Mouse (Mus musculus): ENCODE data around the gene Fam71e2.

The Fam71e2 gene

DNA sequence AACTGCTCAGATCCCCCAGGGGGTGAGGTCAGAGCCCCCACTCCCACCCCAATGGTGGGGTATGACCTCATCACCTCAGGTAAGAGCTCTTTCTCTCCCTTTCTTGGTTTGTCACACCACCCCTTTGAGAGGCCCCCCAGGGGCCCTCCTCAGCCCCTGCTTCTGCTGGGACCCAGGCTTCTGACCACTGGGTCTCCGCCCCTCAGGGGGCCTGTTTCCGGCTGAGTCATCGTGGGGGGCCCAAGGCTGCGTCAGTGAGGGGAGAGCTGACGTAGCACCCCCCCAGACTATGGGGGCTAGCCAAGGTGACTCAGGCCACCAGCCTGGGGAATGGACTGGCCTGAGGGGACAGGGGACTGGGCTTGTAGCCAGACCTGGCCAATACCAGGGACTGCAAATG is 8.8 kb upstream of the Fam71e2 start:
- in situ Hi-C loops (cut with MboI; ENCODE audit: low sequenced_read_pairs), result no loop called here

DNA sequence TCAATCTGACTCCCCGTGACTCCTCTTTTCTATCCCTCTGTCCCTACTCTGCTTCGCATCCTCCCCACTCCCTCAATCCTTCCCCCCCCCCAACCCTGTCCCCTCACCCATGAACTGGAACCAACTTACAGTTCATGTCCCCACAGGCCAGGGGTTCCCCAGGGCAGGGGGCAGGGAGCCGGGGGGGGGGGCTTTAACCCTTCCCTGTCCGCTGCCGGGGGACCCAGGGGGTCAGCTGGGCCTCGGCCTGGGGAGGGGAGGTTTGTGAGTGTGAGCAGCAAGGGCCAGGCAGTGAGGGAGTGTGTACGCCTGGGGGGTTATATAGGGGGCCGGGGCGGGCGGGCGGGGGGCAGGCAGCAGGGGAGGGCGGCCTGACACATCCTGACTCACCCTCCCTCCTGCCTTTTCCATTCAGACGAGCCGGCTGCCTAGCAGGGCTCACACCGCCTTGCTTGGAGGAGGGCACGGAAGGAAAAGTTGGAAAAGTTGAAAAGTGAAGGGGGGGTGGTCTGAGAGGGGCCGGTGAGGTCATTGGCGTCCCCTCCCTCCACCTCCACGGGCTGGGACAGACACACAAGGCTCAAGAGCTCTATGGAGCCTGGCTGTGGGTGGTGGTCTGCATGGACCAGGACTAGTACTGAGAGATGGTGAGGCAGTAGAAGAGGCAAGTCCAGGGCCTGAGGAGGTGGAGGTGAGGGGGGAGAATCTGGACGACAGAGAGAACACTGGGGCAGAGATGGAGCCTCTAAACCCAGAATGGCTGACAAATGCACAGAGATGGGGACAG is 6.9 kb upstream of the Fam71e2 start:
- in situ Hi-C loops (cut with MboI; ENCODE audit: low sequenced_read_pairs), result no loop called here

DNA sequence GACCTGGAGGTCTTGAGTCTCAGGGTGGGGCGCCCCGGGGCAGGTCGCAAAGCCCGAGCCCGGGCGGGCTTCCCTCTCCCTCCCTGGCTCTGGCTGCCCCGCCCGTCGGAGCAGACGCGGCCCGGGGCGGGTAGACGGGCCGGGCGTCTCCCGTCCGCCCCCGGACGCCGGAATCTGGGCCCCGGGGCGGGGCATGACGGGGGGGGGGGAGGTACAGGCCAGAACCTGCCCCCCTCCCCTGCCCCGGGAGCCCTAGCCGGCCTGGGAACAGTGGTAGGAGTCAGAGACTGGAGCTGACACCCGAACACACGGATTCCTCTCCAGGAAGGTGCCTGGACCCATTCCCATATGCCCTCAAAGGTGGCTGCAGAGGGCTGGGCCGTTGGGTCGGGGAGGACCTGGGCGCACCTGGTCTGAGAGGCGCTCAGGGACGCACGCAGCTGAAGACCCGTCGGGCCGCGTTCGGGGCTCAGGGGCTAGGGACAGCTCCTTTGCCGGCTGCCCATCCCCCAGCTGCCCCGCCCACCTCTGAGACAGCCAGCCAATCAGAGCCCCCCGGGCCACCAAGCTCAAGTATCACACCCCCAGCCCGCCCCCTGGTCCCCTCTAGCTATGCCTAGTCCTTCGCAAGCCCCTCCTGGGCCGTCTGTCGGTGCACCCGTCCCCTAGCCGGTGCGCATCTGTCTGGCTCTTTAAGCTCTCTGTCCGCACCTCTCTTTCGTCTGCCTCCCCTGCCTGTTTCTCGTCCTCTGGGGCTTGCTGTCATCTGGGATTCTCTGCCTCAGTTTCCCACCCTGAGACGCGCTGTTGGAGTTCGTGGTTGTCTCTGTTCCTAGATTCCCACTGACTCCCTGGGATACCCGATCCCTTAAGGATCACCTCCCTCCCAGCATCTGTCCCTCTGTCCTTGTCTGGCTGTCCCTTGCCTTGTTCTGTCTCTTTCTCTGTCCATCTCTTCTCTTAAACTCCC is 6.0 kb upstream of the Fam71e2 start:
- in situ Hi-C loops (cut with MboI; ENCODE audit: low sequenced_read_pairs), result no loop called here

DNA sequence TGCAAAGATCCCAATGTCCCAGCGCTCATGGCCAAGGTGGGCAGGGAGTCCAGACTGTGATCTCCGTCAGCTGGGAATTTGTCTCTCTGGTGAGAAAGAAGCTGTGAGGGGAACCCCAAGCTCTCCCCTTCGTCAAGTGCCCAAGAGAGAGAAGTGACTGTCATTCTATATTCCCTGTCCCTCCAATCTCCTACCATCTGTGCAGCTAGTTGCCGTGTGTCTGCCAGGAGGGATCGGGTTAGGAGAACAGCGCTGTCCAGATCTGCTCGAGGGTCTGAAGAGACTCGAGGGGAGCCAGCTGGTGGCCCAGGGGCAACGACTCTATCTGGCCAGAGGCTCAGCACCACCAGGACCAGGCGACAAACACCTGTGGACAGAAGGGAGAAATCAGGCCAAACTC is 5.0 kb upstream of the Fam71e2 start:
- in situ Hi-C loops (cut with MboI; ENCODE audit: low sequenced_read_pairs), result no loop called here

DNA sequence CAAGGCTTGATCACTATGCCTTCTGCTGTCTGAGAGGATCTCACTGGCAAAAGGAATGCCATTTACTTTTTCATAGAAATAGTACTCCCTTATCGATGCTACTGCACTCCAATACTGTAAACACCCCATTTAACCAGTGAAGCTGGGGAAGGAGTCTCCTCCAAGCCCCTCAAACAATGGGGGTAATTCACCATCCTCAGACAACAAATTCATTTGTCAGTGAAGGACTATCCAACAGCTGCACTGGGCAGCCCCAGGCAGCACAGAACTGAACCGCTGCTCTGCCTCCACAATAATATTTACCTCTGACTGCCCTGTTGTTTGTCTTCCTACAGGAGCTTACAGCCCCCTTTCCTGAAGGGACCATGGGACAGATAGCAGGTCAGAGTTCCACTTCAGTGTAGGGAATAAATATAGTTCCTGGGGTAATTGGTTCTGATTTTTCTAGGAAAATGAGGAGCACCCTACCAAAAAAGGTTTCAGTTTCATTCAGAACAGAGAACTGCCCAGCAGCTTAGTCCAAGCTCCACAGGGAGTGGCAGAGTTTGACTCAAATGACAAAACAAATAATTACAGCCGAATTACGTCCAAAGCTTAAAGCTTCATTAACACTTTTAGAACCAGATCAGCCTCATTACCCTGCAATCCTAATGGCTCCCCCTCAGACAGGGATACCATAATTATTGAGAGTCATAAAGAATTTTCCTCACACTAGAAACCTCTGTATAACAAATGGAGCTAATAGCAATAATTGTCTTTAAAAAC is 6.0 kb downstream of the Fam71e2 start:
- in situ Hi-C loops (cut with MboI; ENCODE audit: low sequenced_read_pairs), result no loop called here

DNA sequence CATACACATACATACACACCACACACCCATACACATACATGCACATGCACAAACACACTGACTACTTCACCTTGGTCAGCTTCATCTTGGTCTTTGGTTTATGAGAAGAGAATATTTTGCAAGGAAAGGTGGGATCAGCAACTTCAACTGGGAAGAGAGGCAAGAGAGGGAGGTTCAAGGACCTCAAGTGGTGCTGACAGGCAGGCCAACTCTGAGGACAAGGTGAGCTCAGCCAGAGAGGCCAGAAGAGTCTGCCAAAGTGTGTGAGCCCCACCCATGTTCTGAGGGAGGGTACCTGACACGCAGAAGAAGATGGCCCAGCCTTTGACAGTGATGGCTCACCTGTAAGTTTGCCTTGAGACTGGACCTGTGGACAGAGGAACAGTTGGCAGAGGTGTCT is 11.4 kb downstream of the Fam71e2 start:
- in situ Hi-C loops (cut with MboI; ENCODE audit: low sequenced_read_pairs), result no loop called here

DNA sequence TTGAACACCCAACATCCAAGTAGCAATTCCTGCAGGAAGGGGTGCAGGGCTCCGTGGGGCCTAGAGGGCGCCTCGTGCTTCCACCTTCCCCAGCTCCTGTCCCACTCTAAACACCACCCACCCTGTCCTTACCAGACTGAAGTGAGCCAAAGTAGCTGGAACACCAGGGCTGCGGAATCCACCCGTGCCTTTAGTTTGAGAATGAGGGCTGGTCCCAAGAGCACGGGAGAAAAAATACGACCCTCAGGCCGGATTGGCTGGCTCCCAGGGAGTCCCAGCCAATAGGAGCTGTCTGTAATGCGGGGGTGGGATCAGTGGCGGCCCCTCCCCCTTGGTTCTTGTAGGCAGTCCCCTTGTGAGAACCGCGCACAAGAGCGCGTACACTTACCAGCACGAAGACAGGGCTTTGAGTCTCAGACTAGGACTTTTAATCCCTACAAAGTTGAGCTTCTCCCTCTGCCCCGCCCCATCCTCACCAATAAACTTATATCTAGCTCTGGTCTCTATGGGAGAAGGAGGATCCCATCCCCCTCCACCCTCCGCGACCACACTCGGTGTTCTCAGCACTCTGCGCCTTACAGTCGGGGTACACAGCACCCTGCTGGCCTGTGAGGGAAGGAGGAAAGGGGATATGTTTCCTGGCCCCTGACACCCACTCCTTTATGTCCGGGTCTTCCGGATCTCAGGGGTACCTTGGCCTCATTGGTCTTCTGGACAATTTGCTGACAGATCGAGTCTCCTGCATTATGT is 18.1 kb downstream of the Fam71e2 start, which contains the start of gene Cox6b2:
Cox6b2 (minus strand) TSS at position 274 of the 750 bp plus-strand sequence.
- in situ Hi-C loops (cut with MboI; ENCODE audit: low sequenced_read_pairs), result no loop called here

DNA sequence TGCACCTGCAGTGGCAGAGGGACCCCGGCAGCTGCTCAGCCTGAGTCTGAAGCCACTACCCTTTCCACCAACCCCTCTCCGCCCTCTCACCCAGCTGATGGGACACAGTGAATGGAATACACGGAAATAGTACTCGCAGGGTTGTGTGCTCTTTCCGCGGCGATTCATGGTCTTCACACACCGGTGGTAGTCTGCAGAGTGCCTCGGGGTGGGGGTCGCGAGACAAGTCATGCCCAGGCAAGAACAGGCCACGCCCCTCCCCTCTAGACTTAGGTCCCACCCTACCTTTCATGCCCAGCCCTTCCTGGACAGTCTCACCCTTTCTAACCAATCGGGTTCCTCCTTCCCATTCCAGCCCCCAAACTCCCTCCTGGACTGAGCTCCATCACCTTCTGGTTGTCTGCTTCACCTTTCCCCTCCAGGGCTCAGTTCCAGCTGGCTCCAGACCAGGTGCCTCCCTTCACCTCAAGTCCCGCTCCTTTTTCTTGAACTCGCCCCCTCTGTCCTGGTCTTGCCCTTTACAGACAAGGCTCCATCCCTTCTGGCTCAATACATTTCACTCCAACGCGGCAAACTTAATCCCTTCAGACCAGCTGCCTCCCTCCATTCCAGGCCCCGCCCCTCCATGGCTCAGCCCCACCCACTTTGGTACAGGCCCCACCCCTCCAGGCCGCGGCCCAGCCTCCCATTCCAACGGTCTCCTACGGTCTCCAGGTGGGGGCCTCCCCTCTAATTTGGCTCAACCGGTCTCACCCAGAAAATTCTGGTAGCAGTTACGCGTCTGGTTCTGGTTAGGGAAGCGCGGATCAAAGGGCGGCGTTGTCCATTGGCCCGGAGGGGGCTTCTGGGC is 18.9 kb downstream of the Fam71e2 start:
- in situ Hi-C loops (cut with MboI; ENCODE audit: low sequenced_read_pairs), result no loop called here

DNA sequence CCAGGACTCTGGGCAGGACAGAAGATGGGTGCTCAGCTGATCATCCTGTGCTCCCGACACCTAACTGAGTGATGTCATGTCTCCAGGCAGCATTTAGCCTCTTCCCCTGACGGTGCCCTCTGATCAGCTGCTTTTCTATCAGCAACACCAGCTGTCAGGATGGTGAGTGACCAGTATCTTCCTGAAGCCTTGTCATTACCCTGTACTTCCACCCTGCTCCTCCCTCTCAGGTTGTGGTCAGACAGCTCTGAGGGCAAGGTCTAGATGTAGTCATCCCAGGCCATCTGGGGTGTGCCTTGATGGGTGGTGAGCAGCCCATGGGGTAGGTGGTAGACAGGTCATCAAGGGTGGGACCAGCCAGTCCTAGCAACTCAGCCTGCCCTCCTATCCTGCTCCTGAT is 21.9 kb downstream of the Fam71e2 start:
- in situ Hi-C loops (cut with MboI; ENCODE audit: low sequenced_read_pairs), result no loop called here

DNA sequence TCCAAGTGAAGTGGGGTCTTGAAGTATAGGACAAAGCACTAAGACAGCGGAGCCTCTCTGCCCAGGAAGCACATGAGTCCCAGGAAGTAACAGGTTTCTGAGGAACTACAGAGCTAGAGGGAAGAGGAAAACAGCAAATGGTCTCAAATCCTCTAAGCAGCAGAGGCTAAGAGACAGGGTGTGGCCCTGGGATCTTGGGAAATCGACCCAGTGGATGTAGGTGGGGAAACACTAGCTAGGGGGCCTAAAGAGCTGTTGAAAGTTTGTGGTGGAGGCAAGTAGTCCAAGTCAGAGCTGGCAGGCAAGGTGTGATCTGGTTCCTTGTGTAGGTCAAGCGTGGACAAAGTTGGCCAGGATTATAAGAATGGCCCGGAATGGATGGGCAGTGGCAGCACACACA is 22.8 kb downstream of the Fam71e2 start:
- in situ Hi-C loops (cut with MboI; ENCODE audit: low sequenced_read_pairs), result no loop called here

DNA sequence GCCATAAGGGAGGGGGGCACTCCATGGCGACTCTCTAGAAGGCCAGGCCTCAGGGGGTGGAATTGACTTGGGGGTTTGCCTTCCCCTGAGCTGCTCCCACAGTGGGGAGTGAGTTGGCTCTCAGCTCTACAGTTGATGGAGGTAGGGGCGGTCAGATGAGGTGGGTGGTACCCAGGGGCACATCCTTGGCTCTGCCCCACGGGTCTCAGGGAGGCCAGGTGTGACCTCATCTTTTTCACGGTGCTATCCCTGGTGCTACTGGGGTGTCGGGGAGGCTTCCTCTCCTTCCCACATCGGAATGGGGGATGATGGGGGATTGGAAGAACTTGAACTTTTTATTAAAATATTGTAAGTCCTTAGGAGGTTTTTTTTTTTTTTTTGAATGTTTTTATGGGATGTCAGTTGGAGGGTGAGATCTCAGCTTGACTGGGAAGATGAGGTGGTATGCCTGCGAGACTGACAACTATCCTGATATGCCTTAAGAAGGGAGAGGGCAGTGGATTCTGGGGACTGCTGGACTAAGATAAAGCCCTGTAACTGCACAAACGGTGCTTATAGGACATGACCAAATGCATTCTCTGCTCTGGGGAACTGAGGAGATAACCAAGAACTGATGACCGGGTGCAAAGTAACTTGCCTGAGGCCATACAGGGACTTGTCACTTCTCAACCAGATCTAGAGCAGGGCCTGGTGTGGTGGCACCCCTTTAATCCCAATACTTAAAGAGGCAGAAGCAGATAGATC is 23.8 kb downstream of the Fam71e2 start:
- in situ Hi-C loops (cut with MboI; ENCODE audit: low sequenced_read_pairs), result no loop called here

DNA sequence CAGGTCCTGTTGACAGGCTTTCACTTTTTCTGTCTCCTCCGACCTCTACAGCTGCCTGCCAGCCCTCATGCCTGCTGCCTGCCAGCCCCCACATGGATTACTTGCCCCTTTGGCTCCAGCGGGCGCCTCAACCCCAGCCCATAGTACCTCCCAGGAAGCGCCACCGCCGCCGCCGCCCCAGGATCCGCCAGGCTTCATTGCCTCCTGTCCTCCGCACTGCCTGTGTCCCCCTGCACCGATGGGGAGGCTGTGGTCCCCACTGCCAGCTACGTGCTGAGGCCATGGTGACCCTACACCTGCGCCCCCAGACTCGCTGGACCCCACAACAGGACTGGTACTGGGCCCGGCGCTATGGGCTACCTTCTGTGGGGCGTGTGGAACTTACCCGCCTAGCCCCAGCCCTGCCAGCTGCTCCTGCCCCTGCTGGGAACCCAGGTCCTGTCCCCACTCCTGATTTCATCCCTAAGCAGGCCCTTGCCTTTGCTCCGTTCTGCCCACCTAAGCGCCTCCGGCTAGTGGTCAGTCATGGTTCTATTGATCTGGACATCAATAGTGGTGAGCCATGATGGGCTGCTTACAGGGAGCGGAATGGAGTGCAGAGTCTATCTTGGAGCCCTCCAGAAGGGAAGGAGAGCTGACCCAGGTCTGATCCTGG is 24.6 kb downstream of the Fam71e2 start:
- in situ Hi-C loops (cut with MboI; ENCODE audit: low sequenced_read_pairs), result no loop called here

DNA sequence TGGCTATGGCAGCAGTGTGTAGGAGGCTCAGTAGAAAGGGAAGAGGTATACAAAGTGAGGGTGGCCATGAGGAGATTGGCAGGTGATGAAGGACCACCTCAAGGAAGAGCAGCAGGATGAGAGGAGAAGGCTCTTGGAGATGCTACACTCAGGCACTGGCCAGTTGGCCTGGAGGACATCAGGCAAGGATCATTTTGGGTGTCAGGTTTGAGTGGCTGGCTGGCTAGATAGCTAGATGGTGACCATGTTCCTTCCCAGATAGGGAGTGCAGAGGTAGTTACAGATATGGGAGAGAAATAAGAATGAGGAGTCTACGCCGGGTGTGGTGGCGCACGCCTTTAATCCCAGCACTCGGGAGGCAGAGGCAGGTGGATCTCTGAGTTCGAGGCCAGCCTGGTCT is 26.2 kb downstream of the Fam71e2 start:
- in situ Hi-C loops (cut with MboI; ENCODE audit: low sequenced_read_pairs), result no loop called here

DNA sequence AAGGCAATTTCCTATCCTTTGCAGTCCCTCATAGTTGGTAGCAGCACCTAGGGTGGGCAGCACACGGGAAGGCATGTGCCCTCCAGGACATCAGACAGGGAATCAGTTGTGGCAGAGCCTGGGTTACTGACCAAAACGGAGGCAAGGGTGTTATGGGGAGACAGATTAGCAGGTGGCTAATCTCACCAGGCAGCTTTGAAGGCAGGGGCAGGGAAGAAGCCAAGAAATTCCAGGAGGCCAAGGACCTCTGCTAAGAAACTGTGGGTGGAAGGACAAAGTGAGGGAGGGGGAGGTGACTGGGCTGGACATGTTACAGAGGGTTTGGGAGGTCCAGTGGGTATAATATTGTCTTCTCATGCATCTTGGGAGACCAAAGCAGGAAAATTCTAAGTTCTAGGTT is 27.7 kb downstream of the Fam71e2 start:
- in situ Hi-C loops (cut with MboI; ENCODE audit: low sequenced_read_pairs), result no loop called here

DNA sequence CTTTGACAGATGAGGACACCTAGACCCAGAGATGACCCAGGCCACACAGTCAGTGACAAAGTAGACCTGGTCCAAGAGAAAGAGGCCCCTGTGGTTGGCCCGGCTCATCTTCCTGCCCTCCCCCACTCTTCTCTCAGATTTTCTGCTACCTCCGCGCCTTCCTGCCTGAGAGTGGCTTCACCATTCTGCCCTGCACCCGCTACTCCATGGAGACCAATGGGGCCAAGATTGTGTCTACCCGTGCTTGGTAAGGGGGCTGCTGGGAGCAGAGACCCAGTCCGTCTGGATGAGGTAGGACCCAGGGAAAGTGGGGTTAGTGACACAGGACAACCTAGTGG is 28.7 kb downstream of the Fam71e2 start:
- in situ Hi-C loops (cut with MboI; ENCODE audit: low sequenced_read_pairs), result no loop called here

DNA sequence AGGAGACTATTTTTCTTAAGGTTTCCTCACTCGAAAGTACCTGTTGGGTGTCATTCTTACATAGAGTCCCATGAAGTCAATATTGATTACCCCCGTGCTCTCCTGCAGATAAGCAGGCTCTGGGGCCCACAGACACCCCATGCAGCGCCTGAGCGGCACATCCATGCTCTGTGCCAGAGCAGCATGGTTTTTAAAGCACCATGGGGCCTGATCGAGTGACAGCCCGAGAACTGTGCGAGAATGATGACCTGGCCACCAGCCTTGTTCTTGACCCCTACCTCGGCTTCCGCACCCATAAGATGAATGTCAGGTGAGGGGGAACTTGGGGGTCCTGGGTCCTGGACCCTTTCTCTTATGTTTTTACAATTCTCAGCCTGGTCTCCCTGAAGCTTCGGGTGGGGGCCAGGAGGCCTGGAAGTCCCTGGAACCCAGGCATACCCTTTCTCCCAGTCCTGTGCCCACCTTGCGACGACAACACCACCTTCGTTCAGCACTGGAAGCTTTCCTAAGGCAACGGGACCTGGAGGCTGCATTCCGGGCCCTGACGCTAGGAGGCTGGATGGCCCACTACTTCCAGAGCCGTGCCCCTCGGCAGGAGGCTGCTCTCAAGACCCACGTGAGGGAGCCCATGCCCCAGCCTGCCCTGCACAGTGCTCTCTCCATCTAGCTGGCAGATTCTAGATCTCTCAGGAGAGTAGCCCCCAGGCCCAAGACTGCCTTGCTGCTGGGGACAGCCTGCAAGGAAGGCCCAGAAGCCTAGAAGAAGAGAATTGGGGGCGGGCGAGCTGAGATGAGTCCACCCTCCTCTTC is 29.2 kb downstream of the Fam71e2 start:
- in situ Hi-C loops (cut with MboI; ENCODE audit: low sequenced_read_pairs), result no loop called here

DNA sequence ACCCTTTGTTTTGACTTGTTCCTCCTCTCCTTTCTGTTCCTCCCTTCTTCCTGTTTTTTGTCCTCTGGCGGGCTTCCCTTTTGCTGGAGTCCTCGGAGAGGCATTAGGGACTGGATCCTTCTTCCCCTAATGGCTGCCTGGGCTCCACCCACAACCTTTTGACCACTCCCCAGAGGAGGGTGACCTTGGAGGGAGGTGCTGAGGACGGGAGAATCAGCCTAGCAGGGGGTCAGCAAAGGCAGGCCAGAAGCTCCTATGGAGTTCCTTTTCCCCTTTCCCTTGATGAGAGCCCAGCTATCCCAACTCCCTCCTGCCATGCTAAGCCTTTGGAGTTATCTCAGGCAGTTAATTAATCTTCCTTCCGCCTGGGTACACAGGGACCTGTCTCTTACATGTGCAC is 30.0 kb downstream of the Fam71e2 start:
- in situ Hi-C loops (cut with MboI; ENCODE audit: low sequenced_read_pairs), result no loop called here

DNA sequence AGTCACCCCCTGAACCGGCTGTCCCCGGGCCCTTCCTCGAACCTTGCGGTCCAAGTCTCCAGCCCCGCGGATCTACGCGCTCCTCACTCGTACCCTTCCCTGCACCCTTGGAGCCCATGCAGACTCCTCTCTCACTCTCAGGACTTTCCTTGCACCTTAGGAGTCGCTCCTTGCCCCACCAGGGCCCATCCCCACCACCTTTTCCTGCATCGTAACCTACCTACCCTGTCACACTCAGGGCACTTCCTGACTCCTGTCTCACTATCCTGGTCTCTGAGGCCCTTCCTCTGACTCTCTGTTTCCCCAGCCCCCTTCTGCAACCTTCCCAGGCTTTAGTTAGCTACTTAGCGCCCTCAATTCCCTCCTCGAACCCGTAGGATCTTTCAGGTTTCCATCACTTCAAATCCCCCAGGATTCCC is 30.8 kb downstream of the Fam71e2 start:
- in situ Hi-C loops (cut with MboI; ENCODE audit: low sequenced_read_pairs), result no loop called here

All from CH12F3 (cell line).